Mouse (Mus musculus): Measurements from ENCODE around the gene Agpat1. TPM values are rescaled to one million over a fixed set of nuclear protein-coding genes. Genes with fewer than 3 reads are reported as not detected.

The Agpat1 gene
- polyA plus RNA-seq, 1 experiment: 255 TPM

DNA sequence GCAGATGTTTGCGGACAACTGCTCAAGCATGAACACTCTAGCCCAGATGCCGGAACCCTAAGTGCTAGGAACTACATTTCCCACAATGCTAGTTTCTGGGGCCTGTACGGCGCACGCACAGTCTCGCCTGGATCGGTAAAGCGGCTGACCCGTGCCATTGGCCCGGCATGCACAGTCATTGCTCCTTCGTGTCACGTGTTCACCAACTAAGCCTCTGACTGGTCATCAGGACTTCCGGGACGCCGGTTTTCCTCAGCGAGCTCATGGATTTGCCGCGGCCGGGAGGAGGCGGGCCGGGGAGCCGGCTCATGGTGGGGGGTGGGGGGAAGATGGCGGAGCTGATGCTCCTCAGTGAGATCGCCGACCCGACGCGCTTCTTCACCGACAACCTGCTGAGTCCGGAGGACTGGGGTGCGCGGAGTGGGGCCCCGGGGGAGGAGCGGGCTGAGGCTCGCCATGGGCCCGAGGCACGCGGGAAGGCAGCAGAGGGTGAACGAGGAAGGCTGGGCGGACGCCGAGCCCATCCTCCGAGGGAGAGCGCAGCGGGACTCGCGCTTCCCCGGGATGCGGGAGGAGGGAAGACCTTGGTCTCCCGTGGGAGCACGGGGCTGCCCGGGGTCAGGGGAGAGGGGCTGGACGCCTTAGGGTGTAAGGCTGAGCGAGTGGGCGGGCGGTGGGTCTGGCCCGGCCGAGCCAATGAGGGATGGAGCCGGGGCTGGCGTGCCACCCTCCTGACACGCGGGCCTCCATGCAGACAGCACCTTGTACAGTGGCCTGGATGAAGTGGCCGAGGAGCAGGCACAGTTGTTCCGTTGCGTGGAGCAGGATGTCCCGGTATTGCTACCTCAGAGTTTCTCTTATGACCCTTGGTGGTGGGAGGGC is 43.1 kb downstream of the Agpat1 start, which contains the start of gene Atf6b:
TSS of gene Atf6b (plus strand) at position 241 of the 882 bp plus-strand sequence.
- DNase-seq (ENCODE audit: low read depth, low spot score): peak; percentile 98
- WGBS: under 1% methylated on average over 66 of the region's 66 CpGs

DNA sequence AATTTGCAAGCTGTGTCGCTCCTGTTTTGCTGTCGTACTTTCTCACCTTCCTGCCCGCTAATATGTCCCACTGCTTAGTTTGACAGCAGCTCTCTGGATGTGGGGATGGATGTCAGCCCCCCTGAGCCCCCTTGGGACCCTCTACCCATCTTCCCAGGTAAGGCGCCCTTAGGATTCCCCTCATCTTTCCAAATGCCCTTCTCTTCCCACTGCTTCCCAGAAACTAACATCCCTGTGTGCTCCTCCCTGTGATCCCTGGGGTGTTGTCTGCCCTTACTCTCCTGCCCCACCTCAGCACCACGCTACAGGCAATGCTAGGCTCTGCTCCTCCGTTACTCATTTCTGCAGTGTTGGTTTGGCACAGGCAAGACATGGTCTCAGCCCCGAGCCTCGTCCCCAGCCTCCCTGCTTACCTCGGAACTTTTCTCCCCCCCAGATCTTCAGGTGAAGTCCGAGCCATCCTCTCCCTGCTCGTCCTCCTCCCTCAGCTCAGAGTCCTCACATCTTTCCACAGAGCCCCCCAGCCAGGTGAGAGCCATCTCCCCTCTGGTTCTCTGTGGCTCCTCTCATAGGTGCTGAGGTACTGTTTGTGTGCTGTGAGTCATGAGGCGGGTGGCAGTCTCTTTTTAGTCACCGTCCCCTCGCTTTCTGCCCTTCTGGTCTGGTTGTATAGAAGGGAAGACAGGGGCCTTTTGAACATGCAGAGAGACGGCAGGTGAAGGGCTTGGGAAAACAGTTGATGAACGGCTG is 44.3 kb downstream of the Agpat1 start:
- 84% methylated on average over 16 of the region's 16 CpGs for WGBS
- DNase-seq (ENCODE audit: low read depth, low spot score): no peak

GRCm38 (mm10) chr17:34649106-34649864 is 45.2 kb downstream of the Agpat1 start:
- 81% methylated on average over 18 of the region's 18 CpGs for WGBS
- DNase-seq (ENCODE audit: low read depth, low spot score): no peak

- no peak for DNase-seq (ENCODE audit: low read depth, low spot score)
- 89% methylated on average over 14 of the region's 14 CpGs for WGBS
These were observed 46.7 kb downstream of the Agpat1 start for GRCm38 (mm10) chr17:34650781-34651180.

GRCm38 (mm10) chr17:34651507-34652221 is 47.6 kb downstream of the Agpat1 start:
- DNase-seq (ENCODE audit: low read depth, low spot score): no peak
- 52% methylated on average over 19 of the region's 19 CpGs for WGBS

GRCm38 (mm10) chr17:34652546-34652945 is 48.5 kb downstream of the Agpat1 start:
- DNase-seq (ENCODE audit: low read depth, low spot score): no peak
- 95% methylated on average over 10 of the region's 10 CpGs for WGBS

DNA sequence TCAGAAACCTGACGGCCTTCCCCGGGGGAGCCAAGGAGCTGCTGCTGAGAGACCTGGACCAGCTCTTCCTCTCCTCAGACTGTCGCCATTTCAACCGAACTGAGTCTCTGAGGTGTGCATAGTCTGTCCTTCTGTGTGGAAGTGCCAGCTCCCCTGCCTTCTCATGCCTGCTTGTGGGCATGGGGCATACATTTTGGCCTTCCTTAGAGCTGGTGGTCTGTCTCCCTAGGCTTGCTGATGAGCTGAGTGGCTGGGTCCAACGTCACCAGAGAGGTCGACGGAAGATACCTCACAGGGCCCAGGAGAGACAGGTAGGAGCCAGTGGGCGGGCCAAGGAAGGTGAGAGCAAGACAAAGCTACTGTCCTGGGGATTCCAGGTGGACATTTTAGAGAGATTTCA is 48.9 kb downstream of the Agpat1 start:
- WGBS: 91% methylated on average over 8 of the region's 8 CpGs
- DNase-seq (ENCODE audit: low read depth, low spot score): no peak

DNA sequence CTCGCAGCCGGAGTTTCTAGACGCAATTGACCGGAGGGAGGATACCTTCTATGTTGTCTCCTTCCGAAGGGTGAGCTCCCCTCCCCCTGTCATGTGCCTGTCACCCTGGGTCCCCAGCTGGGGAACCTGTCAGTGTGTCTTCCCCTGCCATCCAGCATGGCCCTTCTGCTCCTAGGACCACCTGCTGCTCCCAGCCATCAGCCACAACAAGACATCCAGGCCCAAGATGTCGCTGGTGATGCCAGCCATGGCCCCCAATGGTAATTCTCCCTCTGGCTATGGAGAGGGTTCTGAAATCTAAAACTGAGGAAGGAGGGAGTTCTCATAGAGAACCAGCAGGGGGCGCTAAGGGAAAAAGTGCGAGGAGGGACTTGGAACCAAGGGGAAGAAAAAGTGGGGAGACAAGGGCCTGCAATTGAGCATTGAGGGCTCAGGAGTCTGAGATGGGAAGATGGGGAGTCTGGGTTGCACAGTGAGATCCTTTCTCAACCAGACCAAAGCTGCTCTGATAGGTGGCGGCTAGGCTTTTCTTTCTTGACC is 49.8 kb downstream of the Agpat1 start:
- DNase-seq (ENCODE audit: low read depth, low spot score): peak; percentile 50
- WGBS: 63% methylated on average over 9 of the region's 9 CpGs

DNA sequence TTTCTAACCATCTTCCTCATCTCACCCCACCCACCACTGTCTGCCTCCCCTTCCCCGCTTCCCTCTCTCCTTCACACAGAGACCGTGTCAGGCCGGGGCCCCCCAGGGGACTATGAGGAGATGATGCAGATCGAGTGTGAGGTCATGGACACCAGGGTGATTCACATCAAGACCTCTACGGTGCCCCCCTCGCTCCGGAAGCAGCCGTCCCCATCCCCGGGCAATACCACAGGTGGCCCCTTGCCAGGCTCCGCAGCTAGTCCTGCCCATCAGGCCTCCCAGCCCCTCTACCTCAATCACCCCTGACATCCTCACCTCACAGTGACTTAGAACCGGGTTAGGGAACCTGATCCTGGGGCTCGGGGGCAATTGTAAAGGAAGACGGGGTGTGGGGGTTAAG is 50.3 kb downstream of the Agpat1 start:
- 87% methylated on average over 13 of the region's 13 CpGs for WGBS
- DNase-seq (ENCODE audit: low read depth, low spot score): no peak

GRCm38 (mm10) chr17:34655160-34655559 is 51.1 kb downstream of the Agpat1 start:
- 57% methylated on average over 7 of the region's 7 CpGs for WGBS

GRCm38 (mm10) chr17:34655581-34655991 is 51.5 kb downstream of the Agpat1 start:
- DNase-seq (ENCODE audit: low read depth, low spot score): no peak
- WGBS: 9% methylated on average over 4 of the region's 4 CpGs

More at GRCm38 (mm10) chr17:34655160-34655559, 51.1 kb downstream of the Agpat1 start:
- no peak for DNase-seq (ENCODE audit: low read depth, low spot score)

DNA sequence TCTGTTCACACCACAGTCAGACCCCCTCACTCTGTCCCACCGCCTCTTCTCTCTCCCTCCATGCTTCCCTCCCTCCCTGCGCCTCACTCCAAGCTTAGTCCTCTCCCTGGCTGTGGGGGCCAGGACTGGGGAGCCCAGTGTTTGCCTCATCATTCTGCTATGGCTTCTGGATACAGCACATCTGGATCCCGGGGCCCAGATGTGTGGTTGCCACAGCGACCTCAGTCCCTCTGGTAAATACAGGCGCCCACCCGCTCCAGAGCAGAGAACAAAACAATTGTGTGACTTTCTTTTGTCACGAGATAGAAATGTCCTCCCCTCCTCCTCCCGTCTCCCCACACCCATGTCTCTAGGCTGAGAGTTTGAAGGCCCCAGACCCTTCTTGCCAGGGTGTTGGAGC is 52.6 kb downstream of the Agpat1 start:
- 54% methylated on average over 8 of the region's 8 CpGs for WGBS
- no peak for DNase-seq (ENCODE audit: low read depth, low spot score)

DNA sequence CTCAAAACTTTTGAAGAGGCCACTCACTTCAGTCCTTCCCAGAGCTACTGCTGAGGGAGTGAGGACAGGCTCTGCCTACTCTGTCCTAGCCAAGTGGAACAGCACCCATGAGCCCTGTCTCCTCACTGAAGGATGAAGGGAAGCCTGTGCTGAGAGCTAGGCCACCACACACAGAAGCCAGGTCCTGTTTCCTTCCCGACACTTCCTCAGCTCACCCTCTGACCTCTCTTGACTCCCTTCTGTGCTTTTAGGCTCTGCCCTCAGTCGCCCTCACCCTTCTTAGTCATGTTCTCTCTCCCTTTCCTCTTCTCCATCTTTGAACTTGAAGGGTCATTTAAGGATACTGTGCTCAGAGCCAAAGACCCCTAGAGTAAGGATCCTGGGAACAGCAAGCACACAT is 53.2 kb downstream of the Agpat1 start:
- 33% methylated on average over 2 of the region's 2 CpGs for WGBS

DNA sequence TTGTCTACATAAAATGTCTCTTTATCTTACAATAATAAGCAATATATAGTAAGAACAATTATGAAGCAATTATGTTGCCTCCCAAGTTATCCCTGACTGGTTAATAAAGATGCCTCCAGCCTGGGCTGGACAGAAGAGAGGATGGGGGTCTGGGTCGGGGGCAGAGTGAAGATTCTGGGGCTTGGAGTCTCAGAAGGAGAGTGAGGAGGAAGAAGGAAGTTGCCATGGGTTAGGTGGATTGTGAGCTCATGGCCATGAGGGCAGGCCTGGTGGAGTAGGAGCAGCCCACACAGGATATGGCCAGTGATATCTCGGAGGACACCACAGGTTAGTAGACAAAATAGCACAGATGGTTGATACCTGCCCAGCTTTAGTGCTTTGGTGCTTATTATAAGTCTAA is 54.1 kb downstream of the Agpat1 start:
- no peak for DNase-seq (ENCODE audit: low read depth, low spot score)
- WGBS: 54% methylated on average over 2 of the region's 2 CpGs

More for the DNA sequence above, 53.2 kb downstream of the Agpat1 start:
- DNase-seq (ENCODE audit: low read depth, low spot score): no peak

DNA sequence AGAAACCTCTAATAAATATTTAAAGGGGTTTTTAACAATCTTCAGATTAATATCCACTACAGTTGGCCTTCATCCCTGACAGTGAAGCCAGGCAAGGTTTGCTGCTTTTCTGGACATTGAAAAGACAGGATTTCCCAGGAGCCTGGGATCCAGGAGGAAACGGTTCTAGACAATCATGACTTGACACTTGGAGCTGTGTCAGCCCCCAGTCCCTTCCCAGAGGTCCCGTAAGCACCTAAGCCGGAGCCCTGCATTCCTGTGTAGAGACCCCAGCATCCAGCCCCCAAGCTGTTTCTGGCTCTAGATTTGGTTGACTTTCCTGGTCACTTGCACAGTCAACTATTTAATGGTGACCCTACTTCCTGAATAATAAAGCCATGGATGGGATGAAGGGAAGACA is 54.5 kb downstream of the Agpat1 start:
- WGBS: 67% methylated on average over 3 of the region's 3 CpGs
- DNase-seq (ENCODE audit: low read depth, low spot score): no peak

GRCm38 (mm10) chr17:34659181-34659896 is 55.3 kb downstream of the Agpat1 start:
- no peak for DNase-seq (ENCODE audit: low read depth, low spot score)
- 47% methylated on average over 12 of the region's 12 CpGs for WGBS

DNA sequence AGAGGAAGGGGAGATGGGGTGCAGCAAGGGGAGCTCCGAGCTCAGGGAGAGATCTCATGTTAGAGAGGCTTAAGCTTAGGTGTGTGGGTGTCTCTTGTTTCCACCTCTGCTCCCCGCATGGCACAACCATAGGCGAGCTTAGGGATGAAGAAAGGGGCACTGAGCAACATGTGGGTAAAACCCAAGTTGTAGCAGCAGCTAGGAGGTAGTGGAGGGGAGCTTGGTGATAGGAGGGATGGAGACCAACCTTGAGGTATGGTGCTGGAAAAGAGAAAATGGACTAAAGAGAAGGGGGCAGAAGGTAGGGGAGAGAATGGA is 55.8 kb downstream of the Agpat1 start:
- DNase-seq (ENCODE audit: low read depth, low spot score): no peak
- 56% methylated on average over 3 of the region's 3 CpGs for WGBS

DNA sequence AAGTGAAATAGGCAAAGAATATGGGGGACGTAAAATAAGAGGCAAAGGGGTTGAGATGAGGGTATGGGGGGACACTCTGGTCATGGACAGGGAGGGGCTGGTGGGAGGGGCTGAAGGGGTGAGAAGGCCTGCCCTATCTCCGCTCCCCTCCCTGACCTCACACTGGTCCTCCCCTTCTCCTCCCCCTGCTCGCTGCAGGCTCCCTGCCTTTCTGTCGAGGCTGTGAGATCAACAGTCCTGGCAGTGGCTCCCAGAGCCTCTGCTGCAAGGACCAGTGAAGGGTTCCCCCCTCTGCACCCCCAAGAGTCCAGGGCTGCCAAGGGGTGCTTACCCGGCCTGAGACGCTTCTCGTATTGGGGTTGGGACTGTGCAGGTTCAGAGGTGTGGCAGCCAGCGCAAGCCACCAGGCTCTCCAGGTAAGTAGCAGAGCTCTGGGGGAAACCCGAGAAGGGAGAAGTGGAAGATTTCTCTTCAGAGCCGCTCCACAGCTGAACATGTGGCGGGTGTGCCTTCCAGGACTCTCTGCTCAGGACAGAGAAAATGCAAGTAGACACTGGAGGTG is 56.3 kb downstream of the Agpat1 start:
- no peak for DNase-seq (ENCODE audit: low read depth, low spot score)
- 28% methylated on average over 11 of the region's 11 CpGs for WGBS
